Mouse (Mus musculus) left cerebral cortex, adult 9 months (tissue): ENCODE results near the gene Gm17359.
A peak's percentile ranks its signal among the peaks of the same experiment; 100 is the strongest.

Experiments used
- DNase-seq, 2 experiments: peaks; one replicate each; pipeline ENCODE4 v3.0.0; 2022; ENCODE audit warnings: low spot score in 2 of 2

Gene Gm17359

DNA sequence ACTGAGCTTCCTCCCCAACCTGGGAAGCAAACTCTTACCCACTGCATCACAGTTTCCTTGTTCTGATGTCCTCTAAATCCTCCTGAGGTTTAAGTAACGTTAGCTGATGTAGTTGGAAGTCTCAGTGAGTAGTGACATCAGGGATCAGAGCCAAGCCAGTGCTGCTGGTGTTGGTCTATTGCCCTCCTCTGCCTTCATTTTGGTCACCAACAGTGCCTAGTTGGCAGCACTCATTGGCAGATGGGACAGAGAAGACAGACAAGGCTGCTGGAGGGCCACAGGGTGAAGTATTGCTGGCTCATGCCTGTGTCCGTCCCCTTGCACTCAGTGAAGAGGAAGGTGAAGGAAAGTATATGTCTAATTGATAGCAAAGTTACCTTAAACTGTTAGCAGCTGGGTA lies 139.5 kb downstream of the Gm17359 start:
- DNase-seq, result no peak

DNA sequence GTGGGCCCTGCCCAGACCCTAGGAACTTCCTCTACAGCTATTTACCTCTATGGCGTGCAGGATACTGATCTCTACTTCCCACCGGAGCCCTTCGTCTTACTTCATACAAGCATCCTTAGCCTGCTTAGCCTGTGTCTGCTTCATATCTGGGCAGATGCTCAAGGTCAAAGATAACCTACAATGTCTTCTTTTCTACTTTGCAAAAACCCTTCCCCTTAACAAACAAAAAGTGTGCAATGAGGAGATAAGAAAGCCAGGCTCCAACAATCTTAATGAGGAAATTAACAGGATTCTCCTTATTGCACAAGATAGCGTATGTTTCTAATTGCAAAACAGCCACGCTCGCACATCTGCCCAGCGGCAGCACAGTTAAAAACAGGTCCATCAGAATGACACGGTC lies 141.9 kb downstream of the Gm17359 start:
- no peak for DNase-seq

DNA sequence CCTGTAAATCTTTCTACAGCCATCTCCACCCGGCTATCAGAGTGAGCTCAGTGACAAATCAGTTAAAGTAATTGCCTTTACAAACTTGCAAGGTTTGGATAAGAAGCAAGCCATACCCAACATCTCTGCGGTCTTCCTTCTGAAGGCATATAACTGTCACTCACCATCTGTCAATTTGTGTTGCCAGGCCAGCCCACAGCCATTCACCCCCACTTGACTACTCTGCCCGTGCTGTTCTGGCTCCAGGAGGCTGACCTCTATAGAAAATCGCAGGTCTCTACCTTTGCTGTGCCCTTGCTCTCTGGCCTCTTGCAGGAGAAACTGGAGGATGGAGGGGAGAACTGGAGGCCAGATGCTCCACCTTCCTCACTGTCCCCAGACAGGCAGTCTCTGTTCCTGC lies 142.4 kb downstream of the Gm17359 start:
- no peak for DNase-seq

DNA sequence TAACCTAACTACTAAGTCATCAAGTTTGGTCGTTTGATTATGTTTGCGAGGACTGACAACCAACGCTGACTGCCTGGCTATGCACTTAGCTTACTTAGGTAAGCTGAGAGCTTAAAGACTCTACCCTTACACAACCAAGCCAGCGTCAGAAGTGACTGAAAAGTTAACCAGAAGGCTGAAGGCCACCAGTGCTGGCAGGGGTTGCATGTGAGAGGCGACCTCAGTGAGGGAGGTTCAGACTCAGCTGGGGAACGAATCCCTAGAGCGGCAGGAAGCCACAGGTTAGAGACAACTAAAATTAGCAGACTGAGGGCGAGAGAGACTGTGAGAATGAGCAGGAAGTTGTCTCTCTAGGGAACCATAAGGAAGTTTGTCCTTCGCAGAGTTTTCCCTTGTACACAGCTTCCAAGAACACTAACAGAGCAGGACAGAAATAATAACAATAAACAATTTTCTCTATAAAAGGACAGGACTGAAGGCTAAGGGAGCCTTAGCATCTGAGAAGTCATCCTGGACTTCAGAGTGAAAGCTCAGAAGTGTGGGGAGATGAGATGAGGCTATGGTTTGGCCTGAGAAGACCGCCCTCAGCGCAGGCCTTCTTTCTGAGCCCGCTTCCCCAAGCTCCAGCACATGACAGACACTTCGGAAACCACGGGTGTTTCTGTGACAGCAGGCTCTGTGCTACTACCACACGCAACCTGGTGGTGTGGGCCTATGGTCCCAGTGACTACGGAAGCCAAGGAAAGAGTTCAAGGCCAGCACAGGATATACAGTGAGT lies 148.0 kb downstream of the Gm17359 start:
- DNase-seq, result no peak

DNA sequence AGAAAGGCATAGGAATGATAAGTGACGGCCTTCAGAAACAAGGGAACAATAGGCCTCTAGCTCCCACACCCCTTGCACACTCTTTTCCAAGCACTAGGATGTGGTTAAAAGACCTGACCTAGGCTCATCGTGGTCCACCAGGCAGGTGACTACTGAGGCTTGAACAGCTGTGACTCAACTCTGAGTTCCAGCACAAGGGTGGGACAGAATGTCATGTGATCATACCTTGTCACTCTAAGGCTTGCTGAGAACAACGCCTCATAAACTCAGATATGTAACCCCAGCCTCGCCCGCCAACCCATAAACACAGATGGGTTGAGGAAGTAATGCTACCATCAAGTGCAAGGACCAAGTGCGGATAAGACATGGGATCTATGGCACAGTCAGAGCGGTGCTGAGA lies 151.6 kb downstream of the Gm17359 start:
- DNase-seq, result no peak

DNA sequence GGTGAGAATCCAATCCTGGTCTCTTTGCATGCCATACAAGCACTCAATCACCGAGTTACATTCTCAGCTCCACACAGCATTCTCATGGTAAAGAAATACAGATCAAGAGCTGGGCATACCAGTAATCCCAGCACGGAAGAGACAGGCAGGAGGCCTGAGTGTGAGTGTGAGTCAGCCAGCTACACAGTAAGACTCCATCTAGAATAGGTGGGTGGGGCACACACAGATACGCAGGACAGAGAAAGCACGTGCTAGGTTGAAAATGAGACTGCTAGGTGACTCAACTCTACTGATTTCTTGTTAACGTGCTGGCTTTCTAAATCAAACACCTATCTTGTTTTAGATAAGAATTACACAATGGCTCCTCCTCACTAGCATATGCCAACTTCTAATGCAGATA lies 153.6 kb downstream of the Gm17359 start:
- no peak for DNase-seq

DNA sequence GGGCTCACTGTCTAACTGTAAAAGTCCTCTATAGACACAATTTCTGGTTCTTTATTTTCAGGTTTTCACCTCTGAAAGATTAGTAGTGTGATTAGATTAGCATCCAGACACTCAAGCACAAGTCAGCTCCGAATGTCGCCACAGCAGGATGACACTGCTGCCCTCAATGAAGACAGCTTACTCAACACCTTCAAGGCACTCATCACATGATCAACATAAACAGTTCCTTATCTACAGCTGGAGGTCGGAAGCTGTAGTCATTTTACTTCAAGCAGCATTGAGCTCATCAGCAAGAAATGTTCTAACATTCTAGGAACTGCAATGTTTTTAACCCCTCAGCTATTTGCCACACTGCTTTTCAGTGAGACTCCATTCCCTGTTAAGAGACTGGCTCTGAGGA lies 155.2 kb downstream of the Gm17359 start:
- no peak for DNase-seq

DNA sequence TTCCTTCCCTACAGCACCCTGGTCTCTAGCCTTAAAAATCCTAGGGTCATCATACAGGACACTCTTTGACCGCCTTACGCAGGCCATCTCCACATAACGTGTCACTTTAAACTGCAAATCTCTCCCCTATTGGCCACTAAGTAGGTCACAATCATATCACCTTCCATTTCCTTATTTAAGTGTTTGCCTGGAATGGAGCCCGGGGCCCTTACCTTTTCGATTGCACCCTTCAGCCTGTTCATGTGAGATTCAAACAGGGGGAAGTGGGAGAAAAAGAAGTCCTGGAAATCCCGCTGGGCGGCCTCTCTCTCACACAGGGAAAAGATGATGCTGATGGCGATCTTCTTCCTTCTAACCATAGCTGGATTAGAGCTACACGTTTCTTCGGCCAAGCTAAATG lies 156.6 kb downstream of the Gm17359 start:
- DNase-seq, result no peak

DNA sequence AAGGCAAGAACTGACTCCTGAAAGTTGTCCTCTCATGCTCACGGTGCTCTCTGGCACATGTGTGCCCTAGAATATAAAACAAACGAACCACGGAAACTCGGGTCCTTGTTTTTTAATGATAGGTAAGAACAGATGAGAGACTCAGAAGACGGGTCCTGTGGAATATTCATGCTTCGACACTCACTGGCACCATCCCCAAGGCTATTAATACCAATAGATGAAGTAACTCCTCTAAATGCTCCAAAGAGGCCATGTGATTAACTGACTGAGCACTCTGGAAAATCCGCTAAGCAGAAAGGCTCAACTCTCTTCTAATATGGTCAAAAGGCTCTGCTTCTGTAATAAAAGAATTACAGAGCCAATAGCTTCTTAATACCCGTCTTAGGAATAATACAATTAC lies 157.6 kb downstream of the Gm17359 start:
- no peak for DNase-seq

DNA sequence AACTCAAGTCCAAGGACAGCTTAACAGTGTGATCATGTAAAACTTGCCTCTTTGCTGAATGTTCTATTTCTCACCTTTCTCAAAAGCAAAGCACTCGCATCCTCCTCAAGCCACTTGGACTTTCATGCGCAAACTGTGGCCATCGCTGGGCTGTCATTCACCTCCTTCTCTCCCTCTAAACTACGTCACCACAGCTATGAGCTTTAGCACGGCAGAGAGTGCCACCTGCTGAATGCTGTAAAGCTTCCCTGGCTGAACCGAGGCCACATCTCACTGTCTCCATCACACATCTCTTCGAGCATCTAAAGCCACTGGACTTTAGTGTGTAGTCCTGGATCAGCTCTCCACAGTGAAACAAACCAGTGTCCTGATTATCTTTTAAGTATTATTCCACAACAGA lies 158.7 kb downstream of the Gm17359 start:
- peak in 1 of 2 experiments; percentile 62 for DNase-seq

DNA sequence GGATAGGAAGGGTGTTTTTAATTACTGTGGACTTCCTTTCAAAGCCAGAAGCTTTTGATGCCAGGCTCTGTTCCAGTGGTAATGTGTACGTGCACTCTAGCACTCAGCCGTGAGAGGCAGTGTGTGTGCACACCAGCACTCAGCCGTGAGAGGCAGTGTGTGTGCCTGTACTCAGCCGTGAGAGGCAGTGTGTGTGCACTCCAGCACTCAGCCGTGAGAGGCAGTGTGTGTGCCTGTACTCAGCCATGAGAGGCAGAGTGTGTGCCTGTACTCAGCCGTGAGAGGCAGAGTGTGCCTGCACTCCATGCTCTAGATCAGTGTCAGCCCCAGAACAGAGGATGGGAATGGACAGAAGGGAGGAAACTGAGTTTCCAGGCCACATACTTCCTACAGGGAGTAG lies 160.2 kb downstream of the Gm17359 start:
- no peak for DNase-seq

DNA sequence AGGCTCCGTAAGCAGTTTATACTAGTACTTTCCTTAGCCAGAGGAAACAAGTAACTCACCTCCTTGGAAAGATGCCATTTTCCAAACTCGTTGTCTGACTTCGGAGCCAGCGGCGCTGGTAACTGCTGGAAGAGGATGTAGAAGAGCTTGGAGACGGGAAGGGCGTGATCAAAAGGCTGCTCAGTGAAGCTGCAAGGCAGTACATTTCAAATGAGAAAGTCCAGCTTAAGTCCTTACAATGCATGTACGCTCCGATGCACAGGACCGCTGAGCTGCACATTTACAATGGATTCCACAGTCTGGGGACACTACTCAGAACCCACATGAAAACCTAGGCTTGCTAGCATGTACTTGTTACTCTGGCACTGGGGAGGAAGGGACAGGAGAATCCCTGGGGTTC lies 163.8 kb downstream of the Gm17359 start:
- no peak for DNase-seq

DNA sequence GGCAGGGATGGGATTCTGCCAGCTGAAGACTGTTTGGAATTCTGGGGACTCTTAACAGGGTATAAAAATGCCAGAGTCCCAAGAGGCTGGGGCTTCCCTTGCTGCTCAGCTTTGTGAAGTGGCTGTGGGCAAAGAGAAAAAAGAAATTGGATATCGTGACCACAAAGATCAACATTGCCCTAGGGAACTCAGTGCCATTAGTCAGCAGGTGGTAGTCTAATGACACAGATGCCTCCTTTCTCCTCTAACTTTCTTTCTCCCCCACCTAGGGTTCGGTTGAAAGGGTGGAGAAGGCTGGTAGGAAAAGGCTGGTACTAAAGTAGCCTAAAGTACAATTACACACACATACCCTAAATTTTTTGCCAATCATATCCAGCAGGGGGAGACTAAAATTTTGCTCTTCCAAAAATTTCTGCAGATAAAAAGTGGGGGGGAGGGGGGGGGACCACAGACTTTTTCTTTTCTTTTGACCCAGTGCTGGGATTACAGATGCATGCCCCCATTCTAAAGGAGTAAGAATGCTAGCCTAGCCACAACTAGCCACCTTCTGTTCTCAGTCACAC lies 164.8 kb downstream of the Gm17359 start:
- DNase-seq, result no peak
